Mouse (Mus musculus) ES-E14 (cell line): ENCODE data around the gene Mdm2. TPM values are rescaled to one million over a fixed set of nuclear protein-coding genes. Genes with fewer than 3 reads are reported as not detected.

Experiments
- DNase-seq: peaks from one replicate; pipeline ENCODE4 v3.0.0-alpha.2; 2013; ENCODE audit warnings: low read depth, low spot score
- H3K27ac ChIP-seq: 2 replicates; pipeline ENCODE4 v1.5.1; 2012; ENCODE audit warnings: low read depth, mild to moderate bottlenecking, low read length, moderate library complexity, mixed read lengths; ENCODE audit not compliant: poor library complexity, insufficient read depth, severe bottlenecking
- H3K36me3 ChIP-seq: 2 replicates; pipeline ENCODE4 v1.6.1; 2012; ENCODE audit warnings: mild to moderate bottlenecking, low read length, moderate library complexity, mixed read lengths; ENCODE audit not compliant: control insufficient read depth, poor library complexity, insufficient read depth, severe bottlenecking
- H3K4me1 ChIP-seq, 2 experiments: fragments of 150-350 bp in 1 of 2; sonication (generic) in 1 of 2; 2 replicates each; pipeline ENCODE4 v1.6.1; 2012; ENCODE audit warnings: low read length in 2 of 2, mild to moderate bottlenecking in 1 of 2, mixed read lengths in 1 of 2; ENCODE audit not compliant: control insufficient read depth in 2 of 2, insufficient read depth in 2 of 2, poor library complexity in 1 of 2
- H3K4me3 ChIP-seq, 2 experiments: fragments of 150-350 bp in 1 of 2; sonication (generic) in 1 of 2; 2 replicates each; pipeline ENCODE4 v1.5.1; 2012; ENCODE audit warnings: low read length in 2 of 2, low read depth in 1 of 2, mild to moderate bottlenecking in 1 of 2, mixed read lengths in 1 of 2; ENCODE audit not compliant: insufficient read depth in 1 of 2, poor library complexity in 1 of 2, severe bottlenecking in 1 of 2
- H3K9ac ChIP-seq: 2 replicates; pipeline ENCODE4 v1.6.1; 2012; ENCODE audit warnings: low read depth, mild to moderate bottlenecking, low read length, mixed read lengths; ENCODE audit not compliant: poor library complexity, insufficient read depth, severe bottlenecking
- H3K9me3 ChIP-seq: fragments of 150-350 bp; sonication (generic); 2 replicates; pipeline ENCODE4 v1.6.1; 2012; ENCODE audit warnings: low read depth, mild to moderate bottlenecking, low read length; ENCODE audit not compliant: control insufficient read depth, insufficient read depth
- CHD2 ChIP-seq: IDR thresholded peaks from 2 replicates; pipeline ENCODE4 v1.6.1; 2014; ENCODE audit warnings: mild to moderate bottlenecking, low read depth, low read length, inconsistent platforms
- HCFC1 ChIP-seq: IDR thresholded peaks from 2 replicates; pipeline ENCODE4 v1.6.1; 2012; ENCODE audit warnings: low read length, inconsistent platforms, borderline replicate concordance; ENCODE audit not compliant: insufficient read depth
- MAFK ChIP-seq: IDR thresholded peaks from 2 replicates; pipeline ENCODE4 v1.6.1; 2014; ENCODE audit warnings: mild to moderate bottlenecking, low read depth, low read length, inconsistent platforms; ENCODE audit not compliant: insufficient read depth
- ZC3H11A ChIP-seq: IDR thresholded peaks from 2 replicates; pipeline ENCODE4 v1.6.1; 2012; ENCODE audit warnings: low read depth, mild to moderate bottlenecking, inconsistent platforms, low read length, borderline replicate concordance
- ZNF384 ChIP-seq: IDR thresholded peaks from 2 replicates; pipeline ENCODE4 v1.6.1; 2012; ENCODE audit warnings: low read depth, low read length, inconsistent platforms
- in situ Hi-C, 2 experiments: fragments of 600-800 bp; cut with MboI; formaldehyde crosslinking; loops; one replicate each; pipeline ENCODE4 v1.15.1; 2025; ENCODE audit warnings: low sequenced_read_pairs in 2 of 2, inconsistent platforms in 1 of 2; ENCODE audit not compliant: unreplicated experiment in 2 of 2
- total RNA-seq: library from RNA; depleted of rRNA; stranded (reverse); fragments of 300-350 nt; gene quantifications from 2 replicates; pipeline ENCODE4 v1.2.3, GENCODE M21; 2012

Gene Mdm2
- total RNA-seq, 1 experiment, result 178 TPM

DNA sequence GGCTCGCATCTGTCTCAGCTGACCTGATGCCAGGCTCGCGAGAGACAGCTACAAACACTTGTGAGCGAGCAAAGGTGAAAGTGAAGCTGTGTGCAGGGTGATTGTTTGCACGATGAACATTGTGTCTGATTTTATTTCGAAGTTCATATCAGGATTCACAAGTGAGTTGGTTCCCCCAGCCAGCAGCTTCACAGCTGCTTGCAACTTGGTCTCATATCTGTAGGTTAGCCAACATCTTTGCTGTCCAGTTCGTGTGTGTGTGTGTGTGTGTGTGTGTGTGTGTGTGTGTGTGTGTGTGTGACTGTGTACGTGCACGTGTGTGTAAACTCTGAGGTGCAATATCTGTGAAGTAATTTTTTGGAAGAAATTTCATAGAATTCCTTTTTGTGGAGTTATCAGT is 55.1 kb downstream of the Mdm2 start:
- no peaks in the 10 kb centered on the region for H3K36me3 ChIP-seq
- TF ChIP-seq MAFK, result no peak
- no peak for TF ChIP-seq HCFC1
- TF ChIP-seq ZC3H11A, result no peak
- TF ChIP-seq ZNF384, result no peak
- no peak for TF ChIP-seq CHD2
- H3K4me3 ChIP-seq, result no peak overlapping the region
- no peaks in the 10 kb centered on the region for H3K9me3 ChIP-seq
- DNase-seq, result no peak
- H3K9ac ChIP-seq, result no peak overlapping the region
- in situ Hi-C loops, result no loop called here
- no peak overlapping the region for H3K27ac ChIP-seq
- 0 out of 4 replicates have a peak, but pooled peaks cover 0 to 4% of the 10 kb centered on the region in 2 experiments for H3K4me1 ChIP-seq

DNA sequence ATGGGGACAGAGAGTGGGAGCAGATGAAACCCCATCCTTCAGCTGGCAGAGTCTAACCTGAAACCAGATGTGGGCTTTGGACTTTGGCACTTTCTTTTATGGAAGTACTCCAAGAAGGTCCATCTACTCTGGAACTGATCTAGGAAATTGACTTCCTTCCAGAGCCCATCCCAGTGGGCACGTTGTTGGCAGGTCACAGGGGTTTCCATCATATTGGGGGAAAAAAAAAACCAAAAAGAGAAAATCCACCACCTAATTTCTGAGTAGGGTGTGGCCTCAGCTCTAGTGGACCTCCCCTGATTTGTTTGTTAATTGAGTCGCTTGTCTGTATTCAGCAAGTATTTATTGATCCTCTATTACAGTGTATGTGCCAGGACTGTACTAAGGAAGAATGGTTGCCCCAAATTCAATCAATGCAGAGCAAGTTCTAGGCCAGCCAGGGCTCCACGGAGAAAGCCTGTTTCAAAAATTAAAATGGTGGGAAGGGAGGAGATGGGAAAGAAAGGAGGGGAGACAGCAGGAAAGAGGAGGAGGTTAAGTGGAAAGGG is 55.9 kb downstream of the Mdm2 start:
- DNase-seq, result no peak
- Histone ChIP-seq H3K36me3 (no peaks in the 10 kb centered on the region), H3K9ac (no peak overlapping the region), H3K9me3 (no peaks in the 10 kb centered on the region), H3K4me1 (0 out of 4 replicates have a peak, but pooled peaks cover 0 to 4% of the 10 kb centered on the region in 2 experiments), H3K27ac (no peak overlapping the region), H3K4me3 (no peak overlapping the region)
- in situ Hi-C loops, result no loop called here
- TF ChIP-seq CHD2 (no peak), HCFC1 (no peak), ZNF384 (no peak), MAFK (no peak), ZC3H11A (no peak)

DNA sequence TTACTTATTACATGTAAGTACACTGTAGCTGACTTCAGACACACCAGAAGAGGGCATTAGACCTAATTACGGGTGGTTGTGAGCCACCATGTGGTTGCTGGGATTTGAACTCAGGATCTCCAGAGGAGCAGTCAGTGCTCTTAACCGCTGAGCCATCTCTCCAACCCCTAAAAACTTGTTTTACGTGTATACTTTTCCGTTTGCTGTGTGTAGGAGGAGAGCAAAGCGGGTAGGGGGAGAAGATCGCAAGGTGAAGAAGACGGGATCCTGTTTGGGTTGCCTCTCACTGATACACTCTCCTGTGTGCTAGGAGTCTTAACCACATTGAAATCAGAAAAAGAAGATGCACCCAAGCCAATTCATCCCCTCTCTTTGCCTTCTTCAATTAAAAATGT is 56.8 kb downstream of the Mdm2 start:
- no peak overlapping the region for H3K4me3 ChIP-seq
- H3K9ac ChIP-seq, result no peak overlapping the region
- no peak for DNase-seq
- TF ChIP-seq MAFK (no peak), ZC3H11A (no peak), HCFC1 (no peak), ZNF384 (no peak), CHD2 (no peak)
- H3K9me3 ChIP-seq, result no peaks in the 10 kb centered on the region
- no peaks in the 10 kb centered on the region for H3K36me3 ChIP-seq
- H3K27ac ChIP-seq, result no peak overlapping the region
- in situ Hi-C loops, result no loop called here
- H3K4me1 ChIP-seq, result peaks cover 0 to 4% of the 10 kb centered on the region in 2 experiments; a peak in 1 of 4 replicates

DNA sequence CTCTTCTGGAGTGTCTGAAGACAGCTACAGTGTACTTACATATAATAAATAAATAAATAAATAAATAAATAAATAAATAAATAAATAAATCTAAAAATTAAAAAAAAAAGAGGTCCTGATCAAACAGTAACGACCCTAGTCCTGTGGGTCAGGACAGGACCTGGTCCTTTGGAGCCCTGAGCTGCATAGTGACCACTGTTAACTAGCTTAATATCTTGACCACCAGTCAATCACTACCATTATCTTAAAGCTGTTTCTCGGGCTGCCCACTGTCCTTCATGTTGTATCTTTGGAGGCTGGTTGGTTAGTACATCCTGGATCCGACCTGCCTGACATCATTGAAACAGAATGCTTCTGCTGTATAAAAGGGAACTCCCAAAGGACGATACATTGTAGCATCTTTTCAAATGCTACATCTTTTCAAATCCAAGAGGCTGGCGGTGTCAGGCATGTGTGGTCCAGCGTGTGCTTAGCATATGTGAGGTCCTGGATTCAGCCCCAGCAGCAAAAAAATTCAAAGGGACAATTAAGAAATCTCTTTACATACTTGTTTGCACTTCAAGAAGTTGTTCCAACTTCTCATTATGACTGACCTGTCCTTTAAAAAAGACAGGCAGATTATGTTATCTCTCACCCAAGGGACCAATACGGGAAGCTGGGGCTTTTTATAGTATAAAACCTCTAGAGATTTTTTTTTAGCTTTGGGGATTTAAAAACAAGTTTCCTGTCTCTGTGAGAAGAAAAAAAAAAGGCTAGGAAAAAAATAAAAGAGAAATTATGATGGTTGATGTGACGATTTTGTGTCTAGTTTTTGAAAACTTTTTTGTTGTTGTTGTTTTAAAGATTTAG is 57.4 kb downstream of the Mdm2 start:
- Histone ChIP-seq H3K36me3 (no peaks in the 10 kb centered on the region), H3K9ac (no peak overlapping the region), H3K4me3 (no peak overlapping the region), H3K4me1 (peaks cover 0 to 4% of the 10 kb centered on the region in 2 experiments; a peak in 2 of 4 replicates), H3K9me3 (no peaks in the 10 kb centered on the region), H3K27ac (no peak overlapping the region)
- in situ Hi-C loops, result no loop called here
- DNase-seq, result no peak
- no peak for TF ChIP-seq CHD2
- TF ChIP-seq HCFC1, result no peak
- TF ChIP-seq ZNF384, result no peak
- no peak for TF ChIP-seq ZC3H11A
- TF ChIP-seq MAFK, result no peak
